Mouse (Mus musculus) heart, embryonic 14.5 days (tissue): ENCODE results near the gene Shb. TPM values are rescaled to one million over a fixed set of nuclear protein-coding genes. Genes with fewer than 3 reads are reported as not detected.

Experiments used
- ATAC-seq: fragments of 200-750 bp; cut with Nextera tagmentation; 2 replicates; pipeline ENCODE4 v1.8.0; 2017; ENCODE audit warnings: low read depth, moderate TSS enrichment; ENCODE audit not compliant: insufficient number of reproducible peaks, insufficient read depth, low FRiP score
- H3K27ac ChIP-seq, 2 experiments: fragments of 200-500 bp in 1 of 2; fragments of 300-500 bp in 1 of 2; sonication (generic) in 1 of 2; replicated peaks in 1 of 2; 2 replicates each; pipeline ENCODE4 v1.5.1; 2012 to 2014; ENCODE audit warnings: low read depth in 2 of 2, low read length in 2 of 2, control low read depth in 1 of 2, mild to moderate bottlenecking in 1 of 2, mixed read lengths in 1 of 2; ENCODE audit not compliant: control insufficient read depth in 1 of 2, insufficient read depth in 1 of 2
- H3K27me3 ChIP-seq: fragments of 300-500 bp; sonication (generic); 2 replicates; pipeline ENCODE4 v1.6.1; 2014; ENCODE audit warnings: mild to moderate bottlenecking, low read length, control low read depth; ENCODE audit not compliant: control insufficient read depth, insufficient read depth
- H3K36me3 ChIP-seq: fragments of 300-500 bp; sonication (generic); 2 replicates; pipeline ENCODE4 v1.6.1; 2014; ENCODE audit warnings: mild to moderate bottlenecking, control low read depth, low read length, mixed read lengths; ENCODE audit not compliant: control insufficient read depth, insufficient read depth
- H3K4me1 ChIP-seq, 2 experiments: fragments of 200-500 bp in 1 of 2; fragments of 300-500 bp in 1 of 2; sonication (generic) in 1 of 2; 2 replicates each; pipeline ENCODE4 v1.6.1; 2012 to 2014; ENCODE audit warnings: low read length in 2 of 2, control low read depth in 1 of 2, mixed read lengths in 1 of 2; ENCODE audit not compliant: control insufficient read depth in 2 of 2, insufficient read depth in 2 of 2
- H3K4me2 ChIP-seq: fragments of 300-500 bp; sonication (generic); 2 replicates; pipeline ENCODE4 v1.6.1; 2014; ENCODE audit warnings: mild to moderate bottlenecking, low read length
- H3K4me3 ChIP-seq, 2 experiments: fragments of 200-500 bp in 1 of 2; fragments of 300-500 bp in 1 of 2; sonication (generic) in 1 of 2; 2 replicates each; pipeline ENCODE4 v1.5.1; 2012 to 2014; ENCODE audit warnings: low read length in 2 of 2, mild to moderate bottlenecking in 2 of 2, control low read depth in 1 of 2, low read depth in 1 of 2, moderate library complexity in 1 of 2; ENCODE audit not compliant: control insufficient read depth in 1 of 2, insufficient read depth in 1 of 2
- H3K9ac ChIP-seq: fragments of 300-500 bp; sonication (generic); 2 replicates; pipeline ENCODE4 v1.6.1; 2014; ENCODE audit warnings: mild to moderate bottlenecking, low read length
- H3K9me3 ChIP-seq: fragments of 300-500 bp; sonication (generic); 2 replicates; pipeline ENCODE4 v1.6.1; 2016; ENCODE audit warnings: low read length, control low read depth; ENCODE audit not compliant: control insufficient read depth
- WGBS: fragments of 180-500 bp; shearing (Covaris S2); extraction: QIAGEN DNeasy Blood & Tissue Kit; methylation state at CpG from one replicate; pipeline ENCODE4 v1.1.7; 2014; 5-methylcytosine and 5-hydroxymethylcytosine counted together
- polyA plus RNA-seq: library from polyadenylated mRNA; unstranded; fragments of >200 nt; fragmentation: Nextera tagmentation; extraction: Ambion mirVana; gene quantifications from 2 replicates; pipeline ENCODE4 v1.2.1, GENCODE M21; 2014

Gene Shb
- polyA plus RNA-seq, 1 experiment from 2014 or later: 19.0 TPM

GRCm38 (mm10) chr4:45521705-45522582, 10.3 kb downstream of the Shb start:
- Histone ChIP-seq H3K9ac (no peak overlapping the region), H3K4me3 (no peak overlapping the region), H3K4me2 (0 out of 2 replicates have a peak overlapping the region, but pooled peaks have one; percentile 3), H3K27ac (0 out of 4 replicates have a peak overlapping the region, but pooled peaks of 1 of the 2 experiments have one; percentile 6), H3K27me3 (no peaks in the 10 kb centered on the region), H3K36me3 (peaks cover 25% of the 10 kb centered on the region), H3K4me1 (peaks cover 48 to 74% of the 10 kb centered on the region in 2 experiments), H3K9me3 (no peaks in the 10 kb centered on the region)
- 50% methylated on average over 9 of the region's 9 CpGs for WGBS
- ATAC-seq: no peak

- peak overlapping the region; percentile 24 to 35; a peak in 2 of 4 replicates for H3K27ac ChIP-seq
- H3K36me3 ChIP-seq: 0 out of 2 replicates have a peak, but pooled peaks cover 15% of the 10 kb centered on the region
- ATAC-seq: no peak
- 44% methylated on average over 8 of the region's 8 CpGs for WGBS
- no peaks in the 10 kb centered on the region for H3K27me3 ChIP-seq
- no peak overlapping the region for H3K4me3 ChIP-seq
- no peaks in the 10 kb centered on the region for H3K9me3 ChIP-seq
- H3K4me1 ChIP-seq: peaks cover 56 to 75% of the 10 kb centered on the region in 2 experiments
- peak overlapping the region; percentile 37 for H3K4me2 ChIP-seq
- peak overlapping the region; percentile 22; the same call in 1 of the 2 replicates for H3K9ac ChIP-seq
Observed at GRCm38 (mm10) chr4:45520375-45520774, 11.9 kb downstream of the Shb start.

- Histone ChIP-seq H3K36me3 (0 out of 2 replicates have a peak, but pooled peaks cover 7% of the 10 kb centered on the region), H3K4me2 (no peak overlapping the region), H3K9ac (peak overlapping the region; percentile 53; the same call in 1 of the 2 replicates), H3K4me3 (no peak overlapping the region), H3K4me1 (peaks cover 78 to 93% of the 10 kb centered on the region in 2 experiments), H3K27ac (no peak overlapping the region), H3K27me3 (no peaks in the 10 kb centered on the region), H3K9me3 (no peaks in the 10 kb centered on the region)
- 39% methylated on average over 4 of the region's 4 CpGs for WGBS
- ATAC-seq: no peak
Observed at GRCm38 (mm10) chr4:45517399-45517798, 14.9 kb downstream of the Shb start.

- Histone ChIP-seq H3K27ac (peak overlapping the region in 1 of 2 experiments; percentile 29; a peak in 2 of 4 replicates), H3K4me1 (peaks cover 72 to 93% of the 10 kb centered on the region in 2 experiments), H3K4me2 (peak overlapping the region; percentile 1; the same call in 1 of the 2 replicates), H3K27me3 (no peaks in the 10 kb centered on the region), H3K9ac (peak overlapping the region; percentile 38), H3K36me3 (0 out of 2 replicates have a peak, but pooled peaks cover 7% of the 10 kb centered on the region), H3K9me3 (no peaks in the 10 kb centered on the region), H3K4me3 (no peak overlapping the region)
- ATAC-seq: no peak
- 23% methylated on average over 4 of the region's 4 CpGs for WGBS
Observed at GRCm38 (mm10) chr4:45515894-45516293, 16.4 kb downstream of the Shb start.

- H3K4me2 ChIP-seq: peak overlapping the region; percentile 53
- H3K9me3 ChIP-seq: no peaks in the 10 kb centered on the region
- no peaks in the 10 kb centered on the region for H3K27me3 ChIP-seq
- H3K36me3 ChIP-seq: no peaks in the 10 kb centered on the region
- H3K4me3 ChIP-seq: no peak overlapping the region
- 11% methylated on average over 7 of the region's 7 CpGs for WGBS
- H3K4me1 ChIP-seq: peaks cover 78 to 92% of the 10 kb centered on the region in 2 experiments
- H3K27ac ChIP-seq: peak overlapping the region; percentile 41 to 88
- no peak for ATAC-seq
- peak overlapping the region; percentile 57 for H3K9ac ChIP-seq
Observed at GRCm38 (mm10) chr4:45514406-45514805, 17.9 kb downstream of the Shb start.

GRCm38 (mm10) chr4:45513791-45514293, 18.4 kb downstream of the Shb start:
- peak; percentile 49 for ATAC-seq
- H3K4me3 ChIP-seq: peak overlapping the region in 1 of 2 experiments; percentile 2; a peak in 1 of 4 replicates
- H3K4me1 ChIP-seq: peaks cover 82 to 95% of the 10 kb centered on the region in 2 experiments
- H3K27ac ChIP-seq: peak overlapping the region; percentile 41 to 88
- no peaks in the 10 kb centered on the region for H3K36me3 ChIP-seq
- H3K27me3 ChIP-seq: no peaks in the 10 kb centered on the region
- peak overlapping the region; percentile 57 for H3K9ac ChIP-seq
- 1% methylated on average over 10 of the region's 10 CpGs for WGBS
- H3K9me3 ChIP-seq: no peaks in the 10 kb centered on the region
- H3K4me2 ChIP-seq: peak overlapping the region; percentile 53

- Histone ChIP-seq H3K27ac (peak overlapping the region; percentile 41 to 88), H3K4me1 (peaks cover 83 to 95% of the 10 kb centered on the region in 2 experiments), H3K4me3 (no peak overlapping the region), H3K36me3 (no peaks in the 10 kb centered on the region), H3K4me2 (peak overlapping the region; percentile 53), H3K9me3 (no peaks in the 10 kb centered on the region), H3K9ac (peak overlapping the region; percentile 57), H3K27me3 (no peaks in the 10 kb centered on the region)
- no peak for ATAC-seq
- WGBS: 48% methylated on average over 2 of the region's 2 CpGs
Observed at GRCm38 (mm10) chr4:45513340-45513739, 18.9 kb downstream of the Shb start.
